23 mouse cellular contexts compared by ENCODE assay signal in genomic region chr6:34216450-34217319, GRCm38 (mm10). TPM values are rescaled to one million over a fixed set of nuclear protein-coding genes. Genes with fewer than 3 reads are reported as not detected.
DNase-seq lines count a peak whose midpoint lies in the region; ATAC-seq and TF ChIP-seq lines count a peak whose summit lies in the region.
"Had no signal": no experiment of that assay in that cellular context is flagged by ENCODE, and none has a peak within 500 bp of the region (broad histone marks: within the 10 kb centered on the region; RNA-seq: fewer than 3 reads in every experiment).

No protein-coding gene starts in this region.

- TF ChIP-seq EP300 in heart, postnatal 0 days (IDR thresholded peaks at IDR 0.05; ENCODE audit: low read depth), result no peak

- intact Hi-C loops in heart, postnatal 14 days (cut with DNase I), result no loop called here

- no peak for DNase-seq in heart, adult 9 months (ENCODE audit: low spot score in 2 of 2)
- peak; percentile 25 for DNase-seq in heart, postnatal 0 days (ENCODE audit: low spot score)
- no peak for DNase-seq in heart, postnatal 14 days
- DNase-seq in NIH3T3 (ENCODE audit: low read depth) (peak; percentile 11), liver (no peak)
- DNase-seq: adrenal gland, postnatal 25 days; cerebellum, adult 9-11 months; gastrocnemius, postnatal 10 days; kidney, adult 2 months; lung, postnatal 4 days; thymus, adult 18-20 months; thymus, postnatal 4 days had no signal

- H3K4me3 ChIP-seq in heart, embryonic 11.5 days (ENCODE audit: low read depth, low read length), result no peak overlapping the region
- no peak overlapping the region for H3K4me3 ChIP-seq in heart, postnatal 0 days (ENCODE audit: low read depth, low read length)
- H3K4me3 ChIP-seq: embryonic facial prominence, embryonic 10.5 days; forebrain, embryonic 10.5 days; left cerebral cortex, adult 2 months; midbrain, embryonic 10.5 days; myocyte had no signal

- peak overlapping the region; percentile 39 for H3K4me2 ChIP-seq in heart, embryonic 11.5 days
- no peak overlapping the region for H3K4me2 ChIP-seq in heart, postnatal 0 days (ENCODE audit: low read depth, low read length)

- no peaks in the 10 kb centered on the region for H3K9me3 ChIP-seq in heart, embryonic 11.5 days (replicated peaks; ENCODE audit: control insufficient read depth, low read length)
- H3K9me3 ChIP-seq in heart, postnatal 0 days (replicated peaks; ENCODE audit: control insufficient read depth, low read length), result no peaks in the 10 kb centered on the region
- H3K9me3 ChIP-seq: embryonic facial prominence, embryonic 10.5 days; forebrain, embryonic 10.5 days; midbrain, embryonic 10.5 days had no signal

- no peak; the same call in 1 of the 2 replicates for ATAC-seq in heart, embryonic 11.5 days (replicated peaks; ENCODE audit: insufficient number of reproducible peaks, low FRiP score, low TSS enrichment)
- peak; percentile 79 for ATAC-seq in heart, postnatal 0 days (ENCODE audit: insufficient read depth, low read depth)
- ATAC-seq in megakaryocyte progenitor cell, adult 5-6 weeks (replicated peaks; ENCODE audit: poor library complexity), result peak; percentile 61
- ATAC-seq in erythroid progenitor cell, adult 5-6 weeks (replicated peaks; ENCODE audit: low FRiP score, poor library complexity, severe bottlenecking), result no peak
- ATAC-seq: forebrain, embryonic 16.5 days; midbrain, embryonic 16.5 days had no signal

- WGBS in heart, embryonic 11.5 days (ENCODE audit: insufficient replicate concordance), result 26% methylated on average over 9 of the region's 9 CpGs
- 21% methylated on average over 9 of the region's 9 CpGs for WGBS in heart, postnatal 0 days

- no peak for TF ChIP-seq CTCF in heart, postnatal 0 days (IDR thresholded peaks at IDR 0.05; ENCODE audit: low read depth)

- H3K4me1 ChIP-seq in heart, embryonic 11.5 days (ENCODE audit: control insufficient read depth, insufficient read depth, low read length), result peaks cover 7% of the 10 kb centered on the region; the same call in 1 of the 2 replicates
- peaks cover 8% of the 10 kb centered on the region; the same call in 1 of the 2 replicates for H3K4me1 ChIP-seq in heart, postnatal 0 days (ENCODE audit: control insufficient read depth, insufficient read depth)
- H3K4me1 ChIP-seq: embryonic facial prominence, embryonic 10.5 days; forebrain, embryonic 10.5 days; midbrain, embryonic 10.5 days had no signal

- H3K9ac ChIP-seq in heart, embryonic 11.5 days (ENCODE audit: low read depth, low read length), result no peak overlapping the region
- no peak overlapping the region for H3K9ac ChIP-seq in heart, postnatal 0 days (replicated peaks; ENCODE audit: low read depth, low read length)

- no peaks in the 10 kb centered on the region for H3K27me3 ChIP-seq in heart, embryonic 11.5 days (ENCODE audit: control insufficient read depth, insufficient read depth, low read length)
- no peaks in the 10 kb centered on the region for H3K27me3 ChIP-seq in heart, postnatal 0 days (ENCODE audit: control insufficient read depth, insufficient read depth, low read length)

- H3K27ac ChIP-seq in heart, embryonic 11.5 days (ENCODE audit: low read depth, low read length), result peak overlapping the region; percentile 12; the same call in 1 of the 2 replicates
- H3K27ac ChIP-seq in heart, postnatal 0 days (ENCODE audit: low read depth), result peak overlapping the region; percentile 36; the same call in 1 of the 2 replicates
- H3K27ac ChIP-seq: embryonic facial prominence, embryonic 10.5 days; forebrain, embryonic 10.5 days; kidney, postnatal 0 days; left cerebral cortex, adult 2 months; midbrain, embryonic 10.5 days had no signal

- H3K36me3 ChIP-seq in heart, embryonic 11.5 days (ENCODE audit: control insufficient read depth, insufficient read depth, low read length), result no peaks in the 10 kb centered on the region
- no peaks in the 10 kb centered on the region for H3K36me3 ChIP-seq in heart, postnatal 0 days (replicated peaks; ENCODE audit: control insufficient read depth, insufficient read depth, low read length)
- H3K36me3 ChIP-seq: embryonic facial prominence, embryonic 10.5 days; forebrain, embryonic 10.5 days; midbrain, embryonic 10.5 days had no signal

RNA-seq across cellular contexts. Expression of gene Slc35b4, which starts 39.8 kb away (rescaled TPM):
- polyA plus RNA-seq in heart, embryonic 11.5 days (2014; fragmentation: Nextera tagmentation; extraction: Ambion mirVana), result 44.6 and 50.4 TPM in 2 replicates
- total RNA-seq in heart, postnatal 0 days (2014; rRNA removed; ENCODE audit: low replicate concordance), result 9.0 and 12.7 TPM in 2 replicates
- 14.5 and 14.6 TPM in 2 replicates for polyA plus RNA-seq in heart, postnatal 0 days (2015; fragmentation: Nextera tagmentation; extraction: Ambion mirVana)
- total RNA-seq in heart, postnatal 14 days (2021), result 10 to 100 TPM in 1 of 2 experiments, 1 to 10 TPM in 1; 9.7 to 11.5 TPM
- 30.0 and 30.7 TPM in 2 replicates for total RNA-seq in megakaryocyte progenitor cell, adult 5-6 weeks (2015)
- total RNA-seq in megakaryocyte progenitor cell, adult 5-6 weeks (2017), result 19.2 and 19.8 TPM in 2 replicates
- total RNA-seq in erythroid progenitor cell, adult 5-6 weeks (2015; ENCODE audit: low replicate concordance), result 5.4 and 7.5 TPM in 2 replicates
- total RNA-seq in erythroid progenitor cell, adult 5-6 weeks (2017; ENCODE audit: low replicate concordance), result 5.5 and 7.7 TPM in 2 replicates

Comparison
In these comparisons a context has a peak if more than half of its experiments do, and no peak if none do; other contexts are left out.
1. ATAC-seq: peak in heart, postnatal 0 days (single experiment) and megakaryocyte progenitor cell, adult 5-6 weeks (single experiment); none in heart, embryonic 11.5 days (single experiment) and erythroid progenitor cell, adult 5-6 weeks (single experiment).
2. DNase-seq: peak in heart, postnatal 0 days (single experiment) and NIH3T3 (single experiment); none in heart, adult 9 months (0 of 2), heart, postnatal 14 days (0 of 2) and liver (single experiment).